Mouse (Mus musculus): ENCODE results near the gene Slc25a24. TPM values are rescaled to one million over a fixed set of nuclear protein-coding genes. Genes with fewer than 3 reads are reported as not detected.

The Slc25a24 gene
- polyA plus RNA-seq, 1 experiment from 2014 or later: 26.5 TPM

DNA sequence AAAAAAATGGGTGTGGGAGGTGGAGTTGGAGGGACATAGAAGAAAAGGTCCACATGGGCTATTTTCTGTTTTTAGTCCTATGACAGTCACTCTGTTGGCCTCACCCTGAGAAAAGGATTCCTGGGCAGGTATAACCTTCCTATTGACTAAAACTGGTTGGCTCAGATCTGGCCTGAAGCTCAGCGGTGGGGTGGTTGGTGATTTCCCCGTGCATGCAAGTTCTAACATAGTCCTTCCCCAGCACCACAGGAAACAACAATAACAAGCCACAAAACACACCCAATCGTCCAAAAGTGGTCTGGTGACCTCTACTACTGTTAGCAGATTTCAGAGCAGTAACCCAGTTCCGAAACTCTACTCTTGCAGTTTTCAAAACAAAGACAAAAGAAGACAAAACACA, 10.0 kb downstream of the Slc25a24 start:
- H3K4me1 ChIP-seq: no peaks in the 10 kb centered on the region
- H3K9ac ChIP-seq: no peak overlapping the region
- H3K27ac ChIP-seq: no peak overlapping the region
- H3K4me3 ChIP-seq (replicated peaks): no peak overlapping the region
- ATAC-seq (replicated peaks; ENCODE audit: low FRiP score): no peak
- no peak overlapping the region for H3K4me2 ChIP-seq
- WGBS: 84% methylated on average over 4 of the region's 4 CpGs
- H3K36me3 ChIP-seq: peaks cover 21% of the 10 kb centered on the region; the same call in 1 of the 2 replicates
- no peaks in the 10 kb centered on the region for H3K9me3 ChIP-seq (replicated peaks)
- H3K27me3 ChIP-seq: no peaks in the 10 kb centered on the region

DNA sequence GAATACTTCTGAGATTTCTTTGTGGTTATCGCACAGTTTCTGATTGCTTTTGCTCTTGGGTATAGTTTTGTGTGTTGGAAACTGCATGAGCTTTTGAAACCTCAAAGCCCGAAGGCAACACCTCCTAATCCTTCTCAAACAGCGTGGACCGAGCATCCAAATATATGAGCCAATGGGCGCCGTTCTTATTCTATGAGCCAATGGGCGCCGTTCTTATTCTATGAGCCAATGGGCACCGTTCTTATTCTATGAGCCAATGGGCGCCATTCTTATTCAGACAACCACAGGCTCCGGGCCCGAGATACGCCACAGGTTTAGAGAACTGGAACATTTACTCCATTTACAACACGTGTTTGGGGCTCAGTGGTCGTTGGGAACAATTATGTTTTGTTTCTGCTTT, 11.1 kb downstream of the Slc25a24 start:
- Histone ChIP-seq H3K4me1 (no peaks in the 10 kb centered on the region), H3K9ac (no peak overlapping the region), H3K4me2 (no peak overlapping the region), H3K4me3 (replicated peaks) (no peak overlapping the region), H3K36me3 (peaks cover 21% of the 10 kb centered on the region; the same call in 1 of the 2 replicates), H3K9me3 (replicated peaks) (no peaks in the 10 kb centered on the region), H3K27ac (no peak overlapping the region), H3K27me3 (no peaks in the 10 kb centered on the region)
- ATAC-seq (replicated peaks; ENCODE audit: low FRiP score): no peak
- WGBS: 97% methylated on average over 15 of the region's 15 CpGs

DNA sequence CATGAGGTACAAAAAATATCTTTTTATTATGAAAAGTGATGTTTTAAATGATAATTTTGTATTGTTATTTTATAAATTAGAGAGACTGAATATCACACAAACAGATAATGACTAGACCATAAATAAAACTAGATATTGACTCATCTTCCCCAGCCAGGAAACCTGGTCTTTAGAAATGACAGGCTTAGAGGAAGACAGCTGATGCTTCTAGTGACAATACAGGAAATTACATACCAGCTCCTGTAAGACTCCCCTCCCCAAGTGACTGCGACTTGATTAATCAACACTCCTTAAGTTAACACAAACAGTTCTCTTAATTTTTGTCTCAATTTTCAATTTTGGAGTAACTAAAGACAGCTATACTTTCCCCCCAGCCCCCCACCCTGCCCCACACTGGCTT, 12.4 kb downstream of the Slc25a24 start:
- no peak overlapping the region for H3K9ac ChIP-seq
- no peak overlapping the region for H3K4me2 ChIP-seq
- 82% methylated on average over 1 of the region's 1 CpGs for WGBS
- no peak for ATAC-seq (replicated peaks; ENCODE audit: low FRiP score)
- H3K4me3 ChIP-seq (replicated peaks): no peak overlapping the region
- H3K27ac ChIP-seq: no peak overlapping the region
- peaks cover 21% of the 10 kb centered on the region; the same call in 1 of the 2 replicates for H3K36me3 ChIP-seq
- H3K4me1 ChIP-seq: no peaks in the 10 kb centered on the region
- no peaks in the 10 kb centered on the region for H3K27me3 ChIP-seq
- H3K9me3 ChIP-seq (replicated peaks): no peaks in the 10 kb centered on the region

DNA sequence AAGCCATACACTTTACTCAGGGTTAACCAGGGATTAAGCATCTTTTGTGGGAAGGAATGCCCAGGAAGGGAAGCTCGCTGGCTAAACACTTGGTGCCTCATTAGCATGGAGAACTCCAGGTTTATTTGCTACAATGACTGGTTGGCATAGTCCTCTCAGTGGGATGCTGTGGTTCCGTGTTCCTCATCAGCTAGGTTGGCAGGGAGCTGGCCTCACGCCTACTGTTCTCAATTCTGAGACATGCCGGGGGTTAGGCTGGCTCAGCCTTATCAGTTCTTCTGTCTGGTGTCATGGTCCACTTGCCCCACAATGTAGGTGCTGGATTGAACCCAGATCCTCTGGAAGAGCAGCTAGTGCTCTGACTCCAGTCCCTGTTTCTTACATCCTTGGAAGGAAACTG, 29.6 kb downstream of the Slc25a24 start:
- no peak overlapping the region for H3K4me2 ChIP-seq
- H3K27ac ChIP-seq: no peak overlapping the region
- no peaks in the 10 kb centered on the region for H3K9me3 ChIP-seq (replicated peaks)
- 92% methylated on average over 4 of the region's 4 CpGs for WGBS
- no peak overlapping the region for H3K4me3 ChIP-seq (replicated peaks)
- no peak overlapping the region for H3K9ac ChIP-seq
- H3K36me3 ChIP-seq: peaks cover 7% of the 10 kb centered on the region
- no peaks in the 10 kb centered on the region for H3K4me1 ChIP-seq
- ATAC-seq (replicated peaks; ENCODE audit: low FRiP score): no peak
- no peaks in the 10 kb centered on the region for H3K27me3 ChIP-seq

DNA sequence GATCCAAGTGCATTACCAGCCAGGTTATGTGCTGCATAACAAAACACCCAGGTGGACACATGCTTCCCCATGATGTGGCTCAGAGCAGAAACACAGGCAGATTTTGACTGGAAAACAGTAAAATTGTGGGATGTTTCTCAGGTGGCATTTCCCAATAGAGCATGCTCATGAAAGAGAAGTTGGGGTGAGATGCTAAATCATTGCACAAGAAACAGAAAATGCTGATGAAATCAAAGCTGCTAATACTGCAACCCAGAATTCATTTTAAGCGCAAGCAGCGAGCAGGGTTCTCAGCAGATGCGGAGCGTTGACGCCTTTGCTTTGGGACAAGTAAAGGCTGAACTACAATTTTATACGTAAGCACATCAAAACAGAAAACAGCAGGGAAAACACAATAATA, 30.5 kb downstream of the Slc25a24 start:
- peaks cover 10% of the 10 kb centered on the region for H3K36me3 ChIP-seq
- no peaks in the 10 kb centered on the region for H3K4me1 ChIP-seq
- H3K4me2 ChIP-seq: no peak overlapping the region
- no peaks in the 10 kb centered on the region for H3K9me3 ChIP-seq (replicated peaks)
- H3K4me3 ChIP-seq (replicated peaks): no peak overlapping the region
- H3K27ac ChIP-seq: no peak overlapping the region
- no peak overlapping the region for H3K9ac ChIP-seq
- H3K27me3 ChIP-seq: no peaks in the 10 kb centered on the region
- WGBS: 91% methylated on average over 6 of the region's 6 CpGs
- no peak for ATAC-seq (replicated peaks; ENCODE audit: low FRiP score)

DNA sequence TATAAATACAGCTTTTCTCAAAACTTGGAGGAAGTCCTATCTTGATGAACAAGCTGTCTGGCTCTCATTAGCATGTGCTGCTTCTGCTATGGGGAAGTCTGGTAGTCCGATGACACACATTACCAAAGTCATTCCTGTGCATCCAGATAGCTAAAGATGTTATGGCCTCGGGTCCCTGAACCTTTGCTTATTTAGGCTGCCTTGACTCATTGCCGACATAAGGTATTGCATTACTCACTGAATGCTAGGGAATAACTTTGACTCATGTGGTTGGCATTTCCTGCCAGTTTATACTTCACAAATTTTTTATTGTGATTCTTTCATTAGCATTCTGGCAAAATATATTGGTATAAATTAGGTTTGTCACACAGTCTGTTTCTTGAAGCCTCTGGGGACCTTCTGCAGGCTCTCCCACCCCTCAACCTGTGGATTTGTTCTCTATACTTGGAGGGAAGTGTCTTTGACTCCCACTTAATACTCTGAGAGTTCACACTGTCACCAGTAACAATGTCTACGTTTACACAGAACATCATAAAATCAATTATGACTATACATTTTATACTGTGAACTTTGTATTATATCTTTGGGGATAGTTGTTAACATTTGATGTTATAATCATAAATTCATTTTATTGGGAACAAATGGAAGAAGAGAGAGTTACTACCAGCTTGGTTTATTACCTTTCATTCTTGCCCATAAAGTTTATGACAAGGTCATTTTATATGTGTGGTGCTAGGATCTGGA, 33.1 kb downstream of the Slc25a24 start:
- Histone ChIP-seq H3K4me3 (replicated peaks) (no peak overlapping the region), H3K36me3 (peaks cover 30% of the 10 kb centered on the region), H3K27me3 (no peaks in the 10 kb centered on the region), H3K27ac (no peak overlapping the region), H3K4me1 (no peaks in the 10 kb centered on the region), H3K4me2 (no peak overlapping the region), H3K9ac (no peak overlapping the region), H3K9me3 (replicated peaks) (no peaks in the 10 kb centered on the region)
- 63% methylated on average over 4 of the region's 4 CpGs for WGBS
- ATAC-seq (replicated peaks; ENCODE audit: low FRiP score): no peak

DNA sequence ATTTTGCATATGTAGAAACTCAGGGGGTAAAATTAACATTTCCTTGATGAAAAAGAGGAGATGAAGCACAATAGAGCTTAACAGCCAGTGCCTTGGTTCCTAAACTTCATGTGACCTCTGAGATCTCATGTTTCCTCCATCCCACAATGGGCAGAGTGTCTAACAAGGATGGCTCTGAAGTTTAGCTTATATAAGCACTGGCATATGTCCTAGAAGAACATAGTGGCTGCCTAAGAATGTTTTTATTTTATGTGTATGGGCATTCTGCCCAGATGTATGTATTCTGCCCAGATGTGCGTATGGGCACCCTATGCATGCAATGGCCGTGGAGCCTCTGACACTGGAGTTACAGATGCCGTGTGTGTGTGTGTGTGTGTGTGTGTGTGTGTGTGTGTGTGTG, 34.5 kb downstream of the Slc25a24 start:
- no peak overlapping the region for H3K4me3 ChIP-seq (replicated peaks)
- no peak overlapping the region for H3K27ac ChIP-seq
- ATAC-seq (replicated peaks; ENCODE audit: low FRiP score): no peak
- H3K9ac ChIP-seq: no peak overlapping the region
- WGBS: 69% methylated on average over 3 of the region's 3 CpGs
- H3K36me3 ChIP-seq: peaks cover 32% of the 10 kb centered on the region
- H3K4me2 ChIP-seq: no peak overlapping the region
- no peaks in the 10 kb centered on the region for H3K9me3 ChIP-seq (replicated peaks)
- H3K4me1 ChIP-seq: no peaks in the 10 kb centered on the region
- no peaks in the 10 kb centered on the region for H3K27me3 ChIP-seq

DNA sequence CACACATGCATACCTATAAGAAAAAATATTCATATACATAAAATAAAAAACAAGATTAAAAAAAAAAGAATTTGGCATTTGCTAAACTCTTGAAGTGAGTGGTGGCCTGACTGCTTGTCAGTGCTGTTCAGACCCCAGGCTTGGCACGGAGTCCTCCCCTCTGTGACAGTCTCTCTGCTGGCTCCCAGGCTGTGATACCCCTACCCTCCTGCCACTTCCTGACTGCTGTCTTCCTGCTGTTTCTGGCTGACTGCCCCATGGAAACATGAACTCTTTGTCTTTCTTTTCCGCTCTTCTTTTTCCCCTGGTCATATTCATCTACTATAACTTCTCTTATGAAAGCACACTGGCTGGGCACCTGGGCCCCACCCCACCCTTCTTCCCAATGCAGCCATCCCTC, 41.1 kb downstream of the Slc25a24 start:
- H3K9me3 ChIP-seq (replicated peaks): no peaks in the 10 kb centered on the region
- ATAC-seq (replicated peaks; ENCODE audit: low FRiP score): no peak
- H3K4me3 ChIP-seq (replicated peaks): no peak overlapping the region
- no peaks in the 10 kb centered on the region for H3K27me3 ChIP-seq
- no peaks in the 10 kb centered on the region for H3K4me1 ChIP-seq
- no peak overlapping the region for H3K27ac ChIP-seq
- H3K4me2 ChIP-seq: no peak overlapping the region
- H3K36me3 ChIP-seq: peaks cover 39% of the 10 kb centered on the region
- no peak overlapping the region for H3K9ac ChIP-seq
- WGBS: 82% methylated on average over 2 of the region's 2 CpGs

DNA sequence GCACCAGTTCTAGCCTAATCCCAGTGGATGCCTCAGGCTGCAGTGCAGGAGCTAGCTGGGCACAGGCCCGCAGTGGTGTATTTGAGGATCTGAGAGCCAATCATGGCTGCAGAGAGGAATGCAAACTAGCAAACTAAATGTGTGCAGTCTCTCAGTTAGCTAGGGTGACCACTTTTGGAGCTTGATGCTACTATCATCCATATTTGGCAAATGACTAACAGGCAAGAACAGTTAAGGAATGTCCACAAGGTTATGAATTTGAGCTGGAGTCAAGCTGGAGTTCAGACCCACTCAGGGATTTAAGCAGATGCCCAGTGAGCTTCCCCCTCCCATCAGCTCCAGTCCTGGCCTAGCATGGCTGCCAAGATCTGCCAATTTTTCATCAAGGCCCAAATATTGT, 41.7 kb downstream of the Slc25a24 start:
- no peak overlapping the region for H3K9ac ChIP-seq
- 93% methylated on average over 1 of the region's 1 CpGs for WGBS
- no peaks in the 10 kb centered on the region for H3K9me3 ChIP-seq (replicated peaks)
- H3K27ac ChIP-seq: no peak overlapping the region
- H3K4me2 ChIP-seq: no peak overlapping the region
- no peaks in the 10 kb centered on the region for H3K4me1 ChIP-seq
- no peak overlapping the region for H3K4me3 ChIP-seq (replicated peaks)
- H3K27me3 ChIP-seq: no peaks in the 10 kb centered on the region
- ATAC-seq (replicated peaks; ENCODE audit: low FRiP score): no peak
- H3K36me3 ChIP-seq: peaks cover 34% of the 10 kb centered on the region

DNA sequence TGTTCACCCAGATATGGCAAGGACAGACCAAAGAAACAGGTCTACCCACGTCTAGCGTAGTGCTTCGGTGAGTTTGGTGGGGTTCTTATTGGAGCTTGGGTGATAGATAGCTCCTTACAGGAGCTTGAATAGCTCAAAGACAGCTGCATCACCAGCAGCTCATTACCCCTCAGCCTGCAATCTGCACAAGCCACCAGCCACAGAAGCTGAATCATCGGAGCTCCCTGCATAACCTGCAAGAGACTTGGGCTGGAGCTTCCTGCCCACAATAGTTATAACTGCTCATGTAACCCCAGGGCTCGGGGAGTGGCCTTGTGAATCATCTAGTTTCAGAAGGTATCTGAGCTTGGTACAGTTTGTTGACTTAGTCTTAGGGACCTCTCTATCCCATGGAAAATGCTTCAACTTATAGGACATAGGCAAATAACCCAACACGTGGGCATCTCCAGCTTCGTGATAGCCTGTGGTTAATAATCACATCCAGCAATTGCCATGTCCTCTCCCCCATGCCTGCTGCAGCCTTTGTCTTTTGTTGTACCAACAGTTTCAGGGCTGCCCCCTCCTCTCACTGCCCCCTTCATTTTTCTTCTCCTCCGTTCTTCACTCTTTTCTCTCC, 42.4 kb downstream of the Slc25a24 start:
- no peak overlapping the region for H3K27ac ChIP-seq
- H3K36me3 ChIP-seq: peaks cover 34% of the 10 kb centered on the region
- no peak overlapping the region for H3K4me3 ChIP-seq (replicated peaks)
- no peaks in the 10 kb centered on the region for H3K4me1 ChIP-seq
- 85% methylated on average over 8 of the region's 8 CpGs for WGBS
- no peak overlapping the region for H3K4me2 ChIP-seq
- H3K9ac ChIP-seq: no peak overlapping the region
- no peaks in the 10 kb centered on the region for H3K27me3 ChIP-seq
- ATAC-seq (replicated peaks; ENCODE audit: low FRiP score): no peak
- H3K9me3 ChIP-seq (replicated peaks): no peaks in the 10 kb centered on the region

DNA sequence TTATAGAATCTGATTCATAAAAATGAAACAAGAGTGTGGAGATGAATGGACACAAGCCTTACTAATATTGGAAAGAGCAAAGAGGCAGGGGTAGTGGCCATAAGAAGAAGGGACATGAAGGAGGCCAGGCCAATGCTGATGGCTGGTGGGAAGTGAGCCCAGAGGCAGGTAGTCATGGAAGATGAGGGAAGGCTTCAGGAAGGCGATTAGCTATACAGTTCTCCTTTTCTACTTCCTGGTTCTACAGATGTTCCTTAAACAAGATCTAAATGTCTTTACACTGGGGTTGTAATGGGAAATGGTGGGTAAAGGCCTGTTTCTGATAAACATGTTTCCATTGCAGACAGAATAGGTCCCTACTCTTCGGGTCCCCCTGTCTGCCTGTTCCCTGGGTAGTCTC, 46.2 kb downstream of the Slc25a24 start:
- WGBS: 94% methylated on average over 2 of the region's 2 CpGs
- peaks cover 26% of the 10 kb centered on the region; the same call in 1 of the 2 replicates for H3K36me3 ChIP-seq
- H3K4me2 ChIP-seq: no peak overlapping the region
- no peak overlapping the region for H3K27ac ChIP-seq
- H3K27me3 ChIP-seq: no peaks in the 10 kb centered on the region
- no peaks in the 10 kb centered on the region for H3K4me1 ChIP-seq
- H3K4me3 ChIP-seq (replicated peaks): no peak overlapping the region
- no peaks in the 10 kb centered on the region for H3K9me3 ChIP-seq (replicated peaks)
- ATAC-seq (replicated peaks; ENCODE audit: low FRiP score): no peak
- no peak overlapping the region for H3K9ac ChIP-seq

DNA sequence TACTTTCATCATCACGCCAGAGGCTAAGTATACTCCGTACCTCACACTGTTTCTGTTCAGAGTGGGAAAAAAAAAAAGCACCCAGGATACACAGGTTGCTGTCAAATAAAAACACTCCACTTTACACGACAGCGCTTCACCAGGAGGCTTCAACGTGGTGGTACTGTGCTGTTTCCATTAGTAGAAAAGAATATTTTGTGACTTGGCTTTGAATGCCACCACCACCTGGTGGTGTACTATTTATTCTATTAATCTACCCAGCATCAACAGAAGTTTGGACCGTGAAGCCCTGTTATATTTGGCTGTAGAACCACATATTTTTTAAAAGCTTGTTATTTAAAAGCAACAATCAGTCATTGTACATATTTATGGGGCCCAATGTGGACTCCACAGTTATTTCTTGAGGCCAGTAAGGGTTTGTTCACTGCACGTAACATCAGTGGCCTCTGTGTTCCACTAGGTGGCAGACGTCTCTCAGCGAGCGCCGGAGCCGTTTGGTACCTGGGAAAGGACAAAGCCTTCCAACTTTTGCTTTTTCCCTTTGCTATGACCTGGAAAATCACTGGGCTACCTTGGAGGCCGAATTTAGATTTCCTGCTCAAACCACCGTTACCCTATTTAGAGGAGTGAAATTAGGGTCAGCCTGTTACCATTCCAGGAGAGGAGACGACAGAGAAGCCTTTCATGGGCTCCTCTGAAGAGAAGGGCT, 48.3 kb downstream of the Slc25a24 start:
- Histone ChIP-seq H3K4me2 (no peak overlapping the region), H3K9ac (no peak overlapping the region), H3K36me3 (peaks cover 9% of the 10 kb centered on the region; the same call in 1 of the 2 replicates), H3K9me3 (replicated peaks) (no peaks in the 10 kb centered on the region), H3K27me3 (no peaks in the 10 kb centered on the region), H3K27ac (no peak overlapping the region), H3K4me1 (no peaks in the 10 kb centered on the region), H3K4me3 (replicated peaks) (no peak overlapping the region)
- 27% methylated on average over 15 of the region's 15 CpGs for whole genome bisulfite sequencing
- 0 out of 2 replicates have a peak, but pooled peaks have one; percentile 70 for ATAC-seq (replicated peaks; ENCODE audit: low FRiP score)

Data from kidney, embryonic 15.5 days (tissue).